ENCODE assay signal across 9 mouse cellular contexts in the genomic region with DNA sequence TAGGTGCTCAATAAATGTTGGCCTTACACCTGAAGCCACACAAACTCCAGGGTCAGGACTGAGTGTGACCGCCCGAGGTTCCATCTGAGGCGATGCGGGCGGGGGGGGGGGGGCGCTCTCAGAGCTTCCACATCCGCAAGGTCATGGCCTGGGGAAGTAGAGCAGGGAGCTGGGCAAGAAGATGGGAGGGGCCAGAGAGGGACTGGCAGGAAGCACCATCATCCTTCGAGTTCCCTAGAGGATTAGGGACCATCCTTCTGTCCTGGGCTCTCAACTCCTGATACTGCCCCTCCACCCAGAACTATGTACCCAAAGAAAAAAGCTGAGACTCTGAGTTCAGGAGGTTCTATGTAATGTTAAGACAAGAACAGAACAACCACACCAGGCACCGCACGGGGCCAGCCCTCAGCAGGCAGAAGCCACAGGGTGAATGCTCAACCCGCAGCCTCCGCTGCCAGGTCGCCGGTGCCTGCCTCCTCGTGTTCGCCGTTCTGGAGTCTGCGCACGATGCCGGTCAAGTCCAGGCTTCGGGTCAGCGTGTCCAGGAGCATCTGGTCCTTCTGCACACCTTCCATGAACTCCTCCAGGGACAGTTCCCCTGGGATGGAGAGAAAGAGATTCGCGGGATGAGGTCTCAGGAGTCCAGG. TPM values are rescaled to one million over a fixed set of nuclear protein-coding genes. Genes with fewer than 3 reads are reported as not detected.
DNase-seq lines count a peak whose midpoint lies in the region; ATAC-seq lines count a peak whose summit lies in the region.
"Had no signal": no experiment of that assay in that cellular context is flagged by ENCODE, and none has a peak within 500 bp of the region (broad histone marks: within the 10 kb centered on the region; RNA-seq: fewer than 3 reads in every experiment).

No protein-coding gene starts in this region.

- no peaks in the 10 kb centered on the region for H3K36me3 ChIP-seq in forebrain, embryonic 11.5 days (ENCODE audit: control insufficient read depth, insufficient read depth, low read length)
- no peaks in the 10 kb centered on the region for H3K36me3 ChIP-seq in forebrain, embryonic 14.5 days (ENCODE audit: control insufficient read depth, insufficient read depth, low read length)
- no peaks in the 10 kb centered on the region for H3K36me3 ChIP-seq in hindbrain, embryonic 13.5 days
- H3K36me3 ChIP-seq in limb, embryonic 15.5 days, result no peaks in the 10 kb centered on the region

- DNase-seq in forebrain, embryonic 11.5 days (ENCODE audit: low spot score), result no peak
- no peak for DNase-seq in forebrain, embryonic 14.5 days (ENCODE audit: low spot score)
- DNase-seq in natural killer cell, adult 2 months (ENCODE audit: low spot score in 2 of 2), result peak; percentile 14 to 21
- DNase-seq in right cerebral cortex, postnatal 36 days (ENCODE audit: low spot score in 2 of 2), result no peak
- DNase-seq in layer of hippocampus, adult 8-10 months (ENCODE audit: low spot score in 2 of 2), result no peak

- no peak overlapping the region for H3K27ac ChIP-seq in forebrain, embryonic 11.5 days (ENCODE audit: low read depth, low read length)
- H3K27ac ChIP-seq in forebrain, embryonic 14.5 days (ENCODE audit: low read depth, low read length), result no peak overlapping the region
- no peak overlapping the region for H3K27ac ChIP-seq in brown adipose tissue, adult 24 weeks (replicated peaks; ENCODE audit: low read depth, low read length)
- no peak overlapping the region for H3K27ac ChIP-seq in hindbrain, embryonic 13.5 days
- no peak overlapping the region for H3K27ac ChIP-seq in limb, embryonic 15.5 days

- H3K4me3 ChIP-seq in forebrain, embryonic 11.5 days (ENCODE audit: low read depth, low read length), result no peak overlapping the region
- no peak overlapping the region; the same call in 1 of the 2 replicates for H3K4me3 ChIP-seq in forebrain, embryonic 14.5 days (ENCODE audit: low read depth, low read length)
- peak overlapping the region; percentile 60 for H3K4me3 ChIP-seq in brown adipose tissue, adult 24 weeks (ENCODE audit: insufficient read depth, low read depth, low read length)
- peak overlapping the region; percentile 18; the same call in 1 of the 2 replicates for H3K4me3 ChIP-seq in hindbrain, embryonic 13.5 days
- H3K4me3 ChIP-seq in limb, embryonic 15.5 days, result peak overlapping the region; percentile 38

- no peaks in the 10 kb centered on the region; the same call in 1 of the 2 replicates for H3K4me1 ChIP-seq in forebrain, embryonic 11.5 days (replicated peaks; ENCODE audit: control insufficient read depth, insufficient read depth, low read length)
- H3K4me1 ChIP-seq in forebrain, embryonic 14.5 days (ENCODE audit: control insufficient read depth, insufficient read depth, low read length), result 0 out of 2 replicates have a peak, but pooled peaks cover 2% of the 10 kb centered on the region
- peaks cover 2% of the 10 kb centered on the region; the same call in 1 of the 2 replicates for H3K4me1 ChIP-seq in brown adipose tissue, adult 24 weeks (ENCODE audit: control insufficient read depth, insufficient read depth, insufficient read length, low read length)
- H3K4me1 ChIP-seq in hindbrain, embryonic 13.5 days (replicated peaks), result peaks cover 14% of the 10 kb centered on the region
- H3K4me1 ChIP-seq in limb, embryonic 15.5 days, result peaks cover 16% of the 10 kb centered on the region; the same call in 1 of the 2 replicates

- H3K9me3 ChIP-seq in forebrain, embryonic 11.5 days (ENCODE audit: control insufficient read depth, low read length), result no peaks in the 10 kb centered on the region
- no peaks in the 10 kb centered on the region for H3K9me3 ChIP-seq in forebrain, embryonic 14.5 days (replicated peaks; ENCODE audit: control insufficient read depth, low read length)
- H3K9me3 ChIP-seq in hindbrain, embryonic 13.5 days, result no peaks in the 10 kb centered on the region
- H3K9me3 ChIP-seq in limb, embryonic 15.5 days, result no peaks in the 10 kb centered on the region

- no peak overlapping the region for H3K9ac ChIP-seq in forebrain, embryonic 11.5 days (ENCODE audit: low read length)
- H3K9ac ChIP-seq in forebrain, embryonic 14.5 days (ENCODE audit: low read length), result no peak overlapping the region
- H3K9ac ChIP-seq in hindbrain, embryonic 13.5 days, result peak overlapping the region; percentile 53
- H3K9ac ChIP-seq in limb, embryonic 15.5 days, result 0 out of 2 replicates have a peak overlapping the region, but pooled peaks have one; percentile 26

- H3K4me2 ChIP-seq in forebrain, embryonic 11.5 days (ENCODE audit: low read depth, low read length, severe bottlenecking), result 0 out of 2 replicates have a peak overlapping the region, but pooled peaks have one; percentile 34
- no peak overlapping the region for H3K4me2 ChIP-seq in forebrain, embryonic 14.5 days (ENCODE audit: low read length)
- H3K4me2 ChIP-seq in hindbrain, embryonic 13.5 days, result peak overlapping the region; percentile 44
- peak overlapping the region; percentile 52 for H3K4me2 ChIP-seq in limb, embryonic 15.5 days

- peaks cover 18% of the 10 kb centered on the region for H3K27me3 ChIP-seq in forebrain, embryonic 11.5 days (ENCODE audit: control insufficient read depth, insufficient read depth, low read length)
- H3K27me3 ChIP-seq in forebrain, embryonic 14.5 days (replicated peaks; ENCODE audit: control insufficient read depth, insufficient read depth, low read length), result peaks cover 14% of the 10 kb centered on the region; the same call in 1 of the 2 replicates
- peaks cover 42% of the 10 kb centered on the region for H3K27me3 ChIP-seq in hindbrain, embryonic 13.5 days
- H3K27me3 ChIP-seq in limb, embryonic 15.5 days, result peaks cover 32% of the 10 kb centered on the region

- ATAC-seq in forebrain, embryonic 11.5 days (replicated peaks; ENCODE audit: low FRiP score), result no peak
- no peak for ATAC-seq in forebrain, embryonic 14.5 days
- ATAC-seq in hindbrain, embryonic 13.5 days (ENCODE audit: low FRiP score), result no peak; the same call in 1 of the 2 replicates
- no peak for ATAC-seq in limb, embryonic 15.5 days (ENCODE audit: insufficient number of reproducible peaks, low FRiP score, low TSS enrichment, low read depth)

- WGBS in forebrain, embryonic 11.5 days, result 26% methylated on average over 23 of the region's 24 CpGs
- 35% methylated on average over 24 of the region's 24 CpGs for WGBS in forebrain, embryonic 14.5 days
- whole genome bisulfite sequencing in hindbrain, embryonic 13.5 days, result 25% methylated on average over 24 of the region's 24 CpGs
- 25% methylated on average over 24 of the region's 24 CpGs for whole genome bisulfite sequencing in limb, embryonic 15.5 days

RNA-seq across cellular contexts. Expression of a gene that starts 6.0 kb away (rescaled TPM):
- 0.75 and 1.3 TPM in 2 replicates for polyA plus RNA-seq in forebrain, embryonic 11.5 days (2014; fragmentation: Nextera tagmentation; extraction: Ambion mirVana)
- 0.47 and 0.69 TPM in 2 replicates for polyA plus RNA-seq in forebrain, embryonic 14.5 days (2014; fragmentation: Nextera tagmentation; extraction: Ambion mirVana)
- polyA plus RNA-seq in brown adipose tissue, adult 24 weeks (2012; ENCODE audit: insufficient read depth, insufficient read length, missing spikeins), result not detected in 2 replicates
- 0.61 and 0.65 TPM in 2 replicates for polyA plus RNA-seq in hindbrain, embryonic 13.5 days (2015; fragmentation: Nextera tagmentation; extraction: Ambion mirVana)
- 5.9 and 6.2 TPM in 2 replicates for polyA plus RNA-seq in limb, embryonic 15.5 days (2015; fragmentation: Nextera tagmentation; extraction: Ambion mirVana)
- 1 to 10 TPM in 1 of 4 experiments, under 1 TPM in 2, not detected in 1; 0.37 to 1.2 (median 0.80) TPM for total RNA-seq in layer of hippocampus, adult 8-10 months (2022)

RNA-seq across cellular contexts. Expression of a gene that starts 9.2 kb away (rescaled TPM):
- polyA plus RNA-seq in forebrain, embryonic 11.5 days (2014; fragmentation: Nextera tagmentation; extraction: Ambion mirVana), result 0.48 and 0.75 TPM in 2 replicates
- polyA plus RNA-seq in forebrain, embryonic 14.5 days (2014; fragmentation: Nextera tagmentation; extraction: Ambion mirVana), result 0.37 TPM in 1 of 2 replicates, not detected in the other
- not detected in 2 replicates for polyA plus RNA-seq in brown adipose tissue, adult 24 weeks (2012; ENCODE audit: insufficient read depth, insufficient read length, missing spikeins)
- 0.83 and 0.84 TPM in 2 replicates for polyA plus RNA-seq in hindbrain, embryonic 13.5 days (2015; fragmentation: Nextera tagmentation; extraction: Ambion mirVana)
- 0.41 and 0.69 TPM in 2 replicates for polyA plus RNA-seq in limb, embryonic 15.5 days (2015; fragmentation: Nextera tagmentation; extraction: Ambion mirVana)
- total RNA-seq in layer of hippocampus, adult 8-10 months (2022), result 1 to 10 TPM; 1.0 to 3.3 (median 1.5) TPM
- total RNA-seq: ES-E14 had no signal

RNA-seq across cellular contexts. Expression of a gene that starts 25.7 kb away (rescaled TPM):
- polyA plus RNA-seq in forebrain, embryonic 11.5 days (2014; fragmentation: Nextera tagmentation; extraction: Ambion mirVana), result 67.2 and 71.4 TPM in 2 replicates
- 73.8 and 94.0 TPM in 2 replicates for polyA plus RNA-seq in forebrain, embryonic 14.5 days (2014; fragmentation: Nextera tagmentation; extraction: Ambion mirVana)
- polyA plus RNA-seq in brown adipose tissue, adult 24 weeks (2012; ENCODE audit: insufficient read depth, insufficient read length, missing spikeins), result 81.5 and 85.6 TPM in 2 replicates
- polyA plus RNA-seq in hindbrain, embryonic 13.5 days (2015; fragmentation: Nextera tagmentation; extraction: Ambion mirVana), result 70.6 and 75.7 TPM in 2 replicates
- 67.3 and 76.2 TPM in 2 replicates for polyA plus RNA-seq in limb, embryonic 15.5 days (2015; fragmentation: Nextera tagmentation; extraction: Ambion mirVana)
- total RNA-seq in layer of hippocampus, adult 8-10 months (2022), result 10 to 100 TPM; 32.8 to 35.3 (median 33.8) TPM

RNA-seq across cellular contexts. Expression of a gene that starts 42.1 kb away (rescaled TPM):
- polyA plus RNA-seq in forebrain, embryonic 11.5 days (2014; fragmentation: Nextera tagmentation; extraction: Ambion mirVana), result 0.27 and 0.31 TPM in 2 replicates
- polyA plus RNA-seq in forebrain, embryonic 14.5 days (2014; fragmentation: Nextera tagmentation; extraction: Ambion mirVana), result 0.18 TPM in 1 of 2 replicates, not detected in the other
- polyA plus RNA-seq in brown adipose tissue, adult 24 weeks (2012; ENCODE audit: insufficient read depth, insufficient read length, missing spikeins), result 0.48 TPM in 1 of 2 replicates, not detected in the other
- 0.22 and 0.34 TPM in 2 replicates for polyA plus RNA-seq in hindbrain, embryonic 13.5 days (2015; fragmentation: Nextera tagmentation; extraction: Ambion mirVana)
- 3.9 and 5.1 TPM in 2 replicates for polyA plus RNA-seq in limb, embryonic 15.5 days (2015; fragmentation: Nextera tagmentation; extraction: Ambion mirVana)
- under 1 TPM; 0.23 to 0.82 (median 0.66) TPM for total RNA-seq in layer of hippocampus, adult 8-10 months (2022)

RNA-seq across cellular contexts. Expression of a gene that starts 42.8 kb away (rescaled TPM):
- 0.40 TPM in 1 of 2 replicates, not detected in the other for polyA plus RNA-seq in forebrain, embryonic 11.5 days (2014; fragmentation: Nextera tagmentation; extraction: Ambion mirVana)
- 0.61 and 0.69 TPM in 2 replicates for polyA plus RNA-seq in forebrain, embryonic 14.5 days (2014; fragmentation: Nextera tagmentation; extraction: Ambion mirVana)
- polyA plus RNA-seq in brown adipose tissue, adult 24 weeks (2012; ENCODE audit: insufficient read depth, insufficient read length, missing spikeins), result not detected in 2 replicates
- 0.34 and 0.79 TPM in 2 replicates for polyA plus RNA-seq in hindbrain, embryonic 13.5 days (2015; fragmentation: Nextera tagmentation; extraction: Ambion mirVana)
- 0.17 and 0.19 TPM in 2 replicates for polyA plus RNA-seq in limb, embryonic 15.5 days (2015; fragmentation: Nextera tagmentation; extraction: Ambion mirVana)
- total RNA-seq in layer of hippocampus, adult 8-10 months (2022), result under 1 TPM in 2 of 4 experiments, not detected in 2; 0.20 to 0.22 TPM

Comparison
In these comparisons a context has a peak if more than half of its experiments do, and no peak if none do; other contexts are left out.
1. DNase-seq: peak in natural killer cell, adult 2 months (2 of 2); none in forebrain, embryonic 11.5 days (single experiment), forebrain, embryonic 14.5 days (single experiment), right cerebral cortex, postnatal 36 days (0 of 2) and layer of hippocampus, adult 8-10 months (0 of 2).
2. H3K4me3 ChIP-seq: peak in brown adipose tissue, adult 24 weeks (single experiment), hindbrain, embryonic 13.5 days (single experiment) and limb, embryonic 15.5 days (single experiment); none in forebrain, embryonic 11.5 days (single experiment) and forebrain, embryonic 14.5 days (single experiment).
3. H3K9ac ChIP-seq: peak in hindbrain, embryonic 13.5 days (single experiment) and limb, embryonic 15.5 days (single experiment); none in forebrain, embryonic 11.5 days (single experiment) and forebrain, embryonic 14.5 days (single experiment).